Mouse (Mus musculus): Measurements from ENCODE around the gene Pkd2l1. TPM values are rescaled to one million over a fixed set of nuclear protein-coding genes. Genes with fewer than 3 reads are reported as not detected.

The Pkd2l1 gene
- polyA plus RNA-seq, 1 experiment = not detected

- Histone ChIP-seq H3K27ac (ENCODE audit: control insufficient read depth, insufficient read depth, low read depth, low read length, poor library complexity) (no peak overlapping the region), H3K4me3 (replicated peaks; ENCODE audit: control insufficient read depth, low read depth, low read length) (no peak overlapping the region), H3K4me1 (ENCODE audit: control insufficient read depth, insufficient read depth, low read length) (no peaks in the 10 kb centered on the region)
- no peak for TF ChIP-seq CTCF (IDR thresholded peaks at IDR 0.05; ENCODE audit: control insufficient read depth, insufficient read depth, low read length)
- no peak for TF ChIP-seq POLR2A (IDR thresholded peaks at IDR 0.05; ENCODE audit: borderline replicate concordance, control insufficient read depth, low read depth, low read length)
- 70% methylated on average over 4 of the region's 4 CpGs for WGBS
Observed at GRCm38 (mm10) chr19:44189056-44189455, 3.2 kb downstream of the Pkd2l1 start.

- 71% methylated on average over 3 of the region's 3 CpGs for WGBS
- H3K4me3 ChIP-seq (replicated peaks; ENCODE audit: control insufficient read depth, low read depth, low read length) = no peak overlapping the region
- no peak for TF ChIP-seq CTCF (IDR thresholded peaks at IDR 0.05; ENCODE audit: control insufficient read depth, insufficient read depth, low read length)
- no peak for TF ChIP-seq POLR2A (IDR thresholded peaks at IDR 0.05; ENCODE audit: borderline replicate concordance, control insufficient read depth, low read depth, low read length)
- H3K27ac ChIP-seq (ENCODE audit: control insufficient read depth, insufficient read depth, low read depth, low read length, poor library complexity) = no peak overlapping the region
- H3K4me1 ChIP-seq (ENCODE audit: control insufficient read depth, insufficient read depth, low read length) = no peaks in the 10 kb centered on the region
Observed at GRCm38 (mm10) chr19:44183968-44184367, 8.3 kb downstream of the Pkd2l1 start.

GRCm38 (mm10) chr19:44180502-44180901, 11.7 kb downstream of the Pkd2l1 start:
- Histone ChIP-seq H3K4me3 (replicated peaks; ENCODE audit: control insufficient read depth, low read depth, low read length) (no peak overlapping the region), H3K4me1 (ENCODE audit: control insufficient read depth, insufficient read depth, low read length) (no peaks in the 10 kb centered on the region), H3K27ac (ENCODE audit: control insufficient read depth, insufficient read depth, low read depth, low read length, poor library complexity) (no peak overlapping the region)
- TF ChIP-seq CTCF (IDR thresholded peaks at IDR 0.05; ENCODE audit: control insufficient read depth, insufficient read depth, low read length) (no peak), POLR2A (IDR thresholded peaks at IDR 0.05; ENCODE audit: borderline replicate concordance, control insufficient read depth, low read depth, low read length) (no peak)
- WGBS = 69% methylated on average over 1 of the region's 1 CpGs

DNA sequence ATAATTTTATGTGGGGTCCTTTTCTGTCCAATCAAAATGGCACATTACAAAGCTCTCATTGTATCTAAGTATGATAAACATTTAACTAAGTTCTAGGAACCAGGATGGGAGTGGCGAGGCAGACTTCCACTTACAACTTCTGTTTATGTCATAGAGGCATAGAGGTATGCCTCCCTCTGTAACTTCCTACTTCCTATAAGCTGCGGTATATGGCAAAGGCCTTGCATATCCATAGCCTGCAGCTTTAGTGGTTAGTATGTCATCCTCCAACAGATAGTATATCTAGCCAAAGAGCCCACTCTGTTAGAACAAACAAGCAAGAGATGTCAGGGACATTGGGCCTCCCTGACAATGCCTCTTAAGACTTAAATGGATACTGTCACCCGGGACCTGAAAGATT, 15.5 kb downstream of the Pkd2l1 start:
- TF ChIP-seq POLR2A (IDR thresholded peaks at IDR 0.05; ENCODE audit: borderline replicate concordance, control insufficient read depth, low read depth, low read length) = no peak
- no peak for TF ChIP-seq CTCF (IDR thresholded peaks at IDR 0.05; ENCODE audit: control insufficient read depth, insufficient read depth, low read length)
- WGBS = 54% methylated on average over 3 of the region's 3 CpGs

GRCm38 (mm10) chr19:44174835-44175234, 17.4 kb downstream of the Pkd2l1 start:
- no peak for TF ChIP-seq POLR2A (IDR thresholded peaks at IDR 0.05; ENCODE audit: borderline replicate concordance, control insufficient read depth, low read depth, low read length)
- TF ChIP-seq CTCF (IDR thresholded peaks at IDR 0.05; ENCODE audit: control insufficient read depth, insufficient read depth, low read length) = no peak
- Histone ChIP-seq H3K4me3 (replicated peaks; ENCODE audit: control insufficient read depth, low read depth, low read length) (no peak overlapping the region), H3K27ac (ENCODE audit: control insufficient read depth, insufficient read depth, low read depth, low read length, poor library complexity) (no peak overlapping the region), H3K4me1 (ENCODE audit: control insufficient read depth, insufficient read depth, low read length) (no peaks in the 10 kb centered on the region)
- 42% methylated on average over 8 of the region's 8 CpGs for WGBS

More for the DNA sequence above, 15.5 kb downstream of the Pkd2l1 start:
- Histone ChIP-seq H3K27ac (ENCODE audit: control insufficient read depth, insufficient read depth, low read depth, low read length, poor library complexity) (no peak overlapping the region), H3K4me3 (replicated peaks; ENCODE audit: control insufficient read depth, low read depth, low read length) (no peak overlapping the region), H3K4me1 (ENCODE audit: control insufficient read depth, insufficient read depth, low read length) (no peaks in the 10 kb centered on the region)

- TF ChIP-seq CTCF (IDR thresholded peaks at IDR 0.05; ENCODE audit: control insufficient read depth, insufficient read depth, low read length) (no peak), POLR2A (IDR thresholded peaks at IDR 0.05; ENCODE audit: borderline replicate concordance, control insufficient read depth, low read depth, low read length) (no peak)
Observed at GRCm38 (mm10) chr19:44161515-44161914, 30.7 kb downstream of the Pkd2l1 start.

DNA sequence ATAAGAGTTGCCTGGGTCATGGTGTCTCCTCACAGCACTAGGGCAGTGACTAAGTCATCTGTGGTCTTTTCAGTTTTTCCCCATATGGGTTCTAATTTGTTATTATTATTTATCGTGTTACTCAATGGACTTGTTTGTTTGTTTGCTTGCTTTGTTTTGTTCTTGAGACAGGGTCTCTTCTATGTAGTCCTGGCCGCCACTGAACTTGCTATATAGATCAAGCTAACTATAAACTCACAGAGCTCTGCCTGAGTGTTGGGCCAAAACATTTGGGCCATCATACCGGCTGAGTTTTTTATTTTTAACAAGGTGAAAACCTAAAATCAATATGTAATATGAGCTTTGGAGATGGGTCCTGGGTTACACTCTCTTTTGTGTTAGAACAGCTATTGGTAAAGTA, 32.9 kb downstream of the Pkd2l1 start:
- 75% methylated on average over 3 of the region's 3 CpGs for WGBS

More at GRCm38 (mm10) chr19:44161515-44161914, 30.7 kb downstream of the Pkd2l1 start:
- H3K4me3 ChIP-seq (replicated peaks; ENCODE audit: control insufficient read depth, low read depth, low read length) = no peak overlapping the region
- H3K27ac ChIP-seq (ENCODE audit: control insufficient read depth, insufficient read depth, low read depth, low read length, poor library complexity) = no peak overlapping the region
- 9% methylated on average over 3 of the region's 3 CpGs for WGBS
- H3K4me1 ChIP-seq (ENCODE audit: control insufficient read depth, insufficient read depth, low read length) = no peaks in the 10 kb centered on the region

GRCm38 (mm10) chr19:44157005-44157404, 35.2 kb downstream of the Pkd2l1 start:
- 84% methylated on average over 10 of the region's 10 CpGs for WGBS
- H3K4me3 ChIP-seq (replicated peaks; ENCODE audit: control insufficient read depth, low read depth, low read length) = no peak overlapping the region
- no peak overlapping the region for H3K27ac ChIP-seq (ENCODE audit: control insufficient read depth, insufficient read depth, low read depth, low read length, poor library complexity)
- TF ChIP-seq CTCF (IDR thresholded peaks at IDR 0.05; ENCODE audit: control insufficient read depth, insufficient read depth, low read length) = no peak
- TF ChIP-seq POLR2A (IDR thresholded peaks at IDR 0.05; ENCODE audit: borderline replicate concordance, control insufficient read depth, low read depth, low read length) = no peak
- no peaks in the 10 kb centered on the region for H3K4me1 ChIP-seq (ENCODE audit: control insufficient read depth, insufficient read depth, low read length)

More for the DNA sequence above, 32.9 kb downstream of the Pkd2l1 start:
- Histone ChIP-seq H3K4me3 (replicated peaks; ENCODE audit: control insufficient read depth, low read depth, low read length) (no peak overlapping the region), H3K27ac (ENCODE audit: control insufficient read depth, insufficient read depth, low read depth, low read length, poor library complexity) (no peak overlapping the region), H3K4me1 (ENCODE audit: control insufficient read depth, insufficient read depth, low read length) (no peaks in the 10 kb centered on the region)
- no peak for TF ChIP-seq CTCF (IDR thresholded peaks at IDR 0.05; ENCODE audit: control insufficient read depth, insufficient read depth, low read length)
- no peak for TF ChIP-seq POLR2A (IDR thresholded peaks at IDR 0.05; ENCODE audit: borderline replicate concordance, control insufficient read depth, low read depth, low read length)

GRCm38 (mm10) chr19:44153781-44154180, 38.5 kb downstream of the Pkd2l1 start:
- no peak overlapping the region for H3K27ac ChIP-seq (ENCODE audit: control insufficient read depth, insufficient read depth, low read depth, low read length, poor library complexity)
- 80% methylated on average over 5 of the region's 5 CpGs for WGBS
- no peak overlapping the region for H3K4me3 ChIP-seq (replicated peaks; ENCODE audit: control insufficient read depth, low read depth, low read length)
- TF ChIP-seq CTCF (IDR thresholded peaks at IDR 0.05; ENCODE audit: control insufficient read depth, insufficient read depth, low read length) = no peak
- TF ChIP-seq POLR2A (IDR thresholded peaks at IDR 0.05; ENCODE audit: borderline replicate concordance, control insufficient read depth, low read depth, low read length) = no peak
- H3K4me1 ChIP-seq (ENCODE audit: control insufficient read depth, insufficient read depth, low read length) = no peaks in the 10 kb centered on the region

Measured in bone marrow, adult 2 months (tissue).